Mouse (Mus musculus) telencephalon, adult 2 months (tissue): Measurements from ENCODE around the gene Cdkn2b.

Source experiments
- DNase-seq: peaks from one replicate; pipeline ENCODE4 v3.0.0-alpha.2; 2011; ENCODE audit warnings: low read depth, low spot score

The Cdkn2b gene

GRCm38 (mm10) chr4:89293516-89293915 is 17.3 kb downstream of the Cdkn2b start:
- no peak for DNase-seq

DNA sequence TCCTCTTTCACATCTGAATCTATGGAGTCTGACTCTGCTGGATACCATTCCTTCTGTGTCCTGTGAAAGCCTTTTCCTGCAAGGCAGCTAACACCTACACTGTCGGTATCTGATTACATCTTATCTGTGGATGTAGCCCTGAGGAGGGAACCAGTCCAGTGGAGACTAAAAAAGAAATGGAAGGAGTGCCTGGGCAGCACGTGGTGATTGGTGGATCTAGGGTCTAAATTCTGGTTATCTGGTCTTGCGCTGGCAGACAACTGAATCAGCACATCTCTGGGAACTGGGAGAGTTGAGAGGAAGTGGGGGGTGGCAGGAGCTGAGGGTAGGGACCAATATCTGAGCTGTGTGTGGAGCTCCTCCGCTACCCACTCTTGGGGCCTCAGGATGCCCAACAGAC is 21.8 kb downstream of the Cdkn2b start:
- no peak for DNase-seq

DNA sequence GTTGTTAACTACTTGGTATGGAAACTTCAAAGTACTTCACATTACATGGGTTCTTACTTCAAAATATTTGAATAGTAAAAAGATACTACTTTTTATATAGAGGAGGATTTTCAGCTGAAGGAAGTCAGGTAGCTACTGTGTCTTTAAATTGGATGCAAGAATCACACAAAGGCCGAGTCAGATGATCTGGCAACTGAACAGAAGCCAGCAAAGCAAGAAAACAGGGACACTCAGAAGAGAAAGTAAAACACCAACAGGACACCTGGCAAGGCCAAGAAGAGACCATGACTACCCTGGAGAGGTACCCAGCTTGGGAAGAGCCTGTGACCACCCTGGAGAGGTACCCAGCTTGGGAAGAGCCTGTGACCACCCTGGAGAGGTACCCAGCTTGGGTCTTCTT is 24.3 kb downstream of the Cdkn2b start:
- no peak for DNase-seq

- DNase-seq, result no peak
These were observed 25.2 kb downstream of the Cdkn2b start for GRCm38 (mm10) chr4:89285688-89286087.

- DNase-seq, result no peak
These were observed 28.2 kb downstream of the Cdkn2b start for GRCm38 (mm10) chr4:89282661-89283060.

- DNase-seq, result no peak
These were observed 28.7 kb downstream of the Cdkn2b start for GRCm38 (mm10) chr4:89282036-89282566.

- DNase-seq, result no peak
These were observed 29.6 kb downstream of the Cdkn2b start for GRCm38 (mm10) chr4:89281236-89281635.

- DNase-seq, result no peak
These were observed 31.2 kb downstream of the Cdkn2b start for GRCm38 (mm10) chr4:89279641-89280040.

- DNase-seq, result no peak
These were observed 33.4 kb downstream of the Cdkn2b start for GRCm38 (mm10) chr4:89277381-89277940.

DNA sequence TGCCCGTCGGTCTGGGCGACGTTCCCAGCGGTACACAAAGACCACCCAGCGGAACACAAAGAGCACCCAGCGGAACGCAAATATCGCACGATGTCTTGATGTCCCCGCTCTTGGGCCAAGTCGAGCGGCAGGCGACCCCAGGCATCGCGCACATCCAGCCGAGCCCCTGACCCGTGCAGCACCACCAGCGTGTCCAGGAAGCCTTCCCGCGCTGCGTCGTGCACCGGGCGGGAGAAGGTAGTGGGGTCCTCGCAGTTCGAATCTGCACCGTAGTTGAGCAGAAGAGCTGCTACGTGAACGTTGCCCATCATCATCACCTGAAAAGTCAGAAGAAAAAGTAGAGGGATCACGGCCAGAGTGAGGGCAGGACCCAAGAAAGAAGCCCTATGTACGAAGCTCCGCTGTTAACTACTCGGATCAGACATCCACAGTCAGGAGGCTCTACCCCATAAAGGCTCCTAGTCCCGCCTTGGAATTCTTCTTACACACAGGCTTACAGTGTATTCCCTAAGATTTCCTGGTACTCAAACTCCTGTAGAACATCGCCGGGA is 34.1 kb downstream of the Cdkn2b start:
- no peak for DNase-seq

GRCm38 (mm10) chr4:89275811-89276584 is 34.8 kb downstream of the Cdkn2b start:
- no peak for DNase-seq

DNA sequence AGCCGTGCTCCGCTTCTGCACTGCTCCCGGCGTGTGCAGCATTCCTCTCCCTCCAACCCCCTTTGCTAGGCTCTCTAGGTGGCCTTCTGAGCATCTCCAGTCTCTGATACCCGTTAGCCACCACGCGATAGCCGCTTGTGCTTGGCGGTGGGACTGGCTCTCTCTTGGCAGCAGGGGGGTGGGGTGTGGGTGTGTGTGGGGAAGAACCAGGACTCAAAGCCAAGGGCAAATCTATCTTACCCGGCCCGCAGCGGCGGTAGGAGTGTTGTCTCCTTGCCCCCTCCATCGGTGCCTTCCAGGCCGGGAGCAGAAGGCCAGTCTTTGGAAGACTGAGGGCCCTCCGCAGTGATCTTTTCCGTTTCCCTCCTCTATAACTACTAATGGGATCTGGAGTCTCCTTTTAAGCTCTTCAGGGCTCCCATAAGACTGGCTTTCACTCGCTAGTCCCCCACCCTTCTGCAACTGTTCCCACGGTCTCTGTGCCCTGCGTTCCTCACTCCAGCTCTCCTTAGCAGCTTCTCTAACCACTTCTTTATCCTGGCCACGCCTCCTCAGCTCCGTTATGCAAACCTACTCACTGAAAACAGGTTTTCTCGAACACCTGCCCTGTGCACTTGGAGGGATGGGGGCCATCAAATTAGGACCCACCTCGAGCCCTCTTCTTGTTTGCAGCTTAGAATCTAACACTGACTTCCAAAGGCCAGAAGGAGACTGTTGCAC is 35.9 kb downstream of the Cdkn2b start:
- no peak for DNase-seq

- no peak for DNase-seq
These were observed 36.8 kb downstream of the Cdkn2b start for GRCm38 (mm10) chr4:89274006-89274405.

DNA sequence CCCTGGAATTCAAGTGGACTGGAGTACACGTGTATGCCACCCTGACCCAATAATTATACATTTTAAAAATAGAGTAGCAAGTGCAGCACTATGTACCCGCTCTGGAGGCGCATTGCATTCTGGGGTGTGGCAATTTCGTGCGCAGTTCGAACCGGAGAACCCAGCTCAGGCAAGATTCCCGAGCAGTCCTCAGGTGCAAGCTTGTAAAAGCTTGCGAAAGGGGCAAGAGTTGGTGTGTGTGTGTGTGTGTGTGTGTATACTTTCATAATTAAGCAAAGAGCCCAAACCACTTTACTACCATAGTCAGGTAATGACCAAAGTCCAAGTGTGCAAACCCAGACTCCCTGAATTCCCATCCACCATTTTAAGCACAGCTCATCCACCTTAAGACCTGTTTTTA is 37.3 kb downstream of the Cdkn2b start:
- DNase-seq, result no peak

DNA sequence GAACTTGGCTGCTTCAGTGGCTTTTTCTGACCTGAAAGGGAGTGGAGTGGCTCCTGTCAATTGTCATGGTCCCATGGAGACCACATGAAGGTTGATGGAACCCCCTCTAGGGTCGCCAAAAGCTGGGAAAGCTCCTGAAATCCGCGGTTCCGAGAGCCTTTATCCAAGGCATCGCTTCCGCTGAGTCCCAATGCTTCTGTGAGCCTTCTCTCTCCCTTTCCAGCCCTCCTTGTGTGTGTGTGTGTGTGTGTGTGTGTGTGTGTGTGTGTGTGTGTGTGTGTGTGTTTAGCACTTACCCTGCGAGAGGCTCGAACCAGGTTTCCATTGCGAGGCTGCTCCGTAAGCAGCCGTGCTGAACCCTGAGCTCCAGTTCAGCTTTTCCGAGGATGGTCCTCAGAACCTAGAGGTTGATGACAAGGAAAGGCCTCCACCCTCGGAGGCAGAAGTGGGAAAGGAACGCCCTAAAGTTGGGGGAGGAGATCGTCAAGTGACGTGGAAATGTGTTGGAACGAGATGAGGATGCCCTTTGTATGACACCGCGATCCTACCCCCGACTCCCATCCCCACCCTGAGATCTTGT is 37.8 kb downstream of the Cdkn2b start:
- DNase-seq, result no peak

GRCm38 (mm10) chr4:89272101-89272718 is 38.6 kb downstream of the Cdkn2b start:
- DNase-seq, result no peak

- DNase-seq, result no peak
These were observed 53.1 kb downstream of the Cdkn2b start for GRCm38 (mm10) chr4:89257768-89258167.
